Mouse (Mus musculus) heart, postnatal 0 days (tissue): ENCODE data around the gene Ptger3. TPM values are rescaled to one million over a fixed set of nuclear protein-coding genes. Genes with fewer than 3 reads are reported as not detected.

Experiments
- ATAC-seq: fragments of 200-750 bp; cut with Nextera tagmentation; 2 replicates; pipeline ENCODE4 v1.8.0; 2017; ENCODE audit warnings: low read depth, moderate number of reproducible peaks, moderate library complexity; ENCODE audit not compliant: insufficient read depth
- DNase-seq: peaks from one replicate; pipeline ENCODE4 v3.0.0-alpha.2; 2016; ENCODE audit warnings: low spot score
- H3K27ac ChIP-seq: fragments of 300-500 bp; sonication (generic); 2 replicates; pipeline ENCODE4 v1.5.1; 2014; ENCODE audit warnings: low read depth, mild to moderate bottlenecking
- H3K27me3 ChIP-seq: fragments of 300-500 bp; sonication (generic); 2 replicates; pipeline ENCODE4 v1.6.1; 2014; ENCODE audit warnings: low read length, mixed read lengths; ENCODE audit not compliant: control insufficient read depth, insufficient read depth
- H3K36me3 ChIP-seq: fragments of 300-500 bp; sonication (generic); replicated peaks from 2 replicates; pipeline ENCODE4 v1.6.1; 2014; ENCODE audit warnings: low read length, mixed read lengths; ENCODE audit not compliant: control insufficient read depth, insufficient read depth
- H3K4me1 ChIP-seq: fragments of 300-500 bp; sonication (generic); 2 replicates; pipeline ENCODE4 v1.6.1; 2014; ENCODE audit warnings: antibody characterized with exemption; ENCODE audit not compliant: control insufficient read depth, insufficient read depth
- H3K4me2 ChIP-seq: fragments of 300-500 bp; sonication (generic); 2 replicates; pipeline ENCODE4 v1.6.1; 2014; ENCODE audit warnings: low read depth, mild to moderate bottlenecking, low read length, moderate library complexity
- H3K4me3 ChIP-seq: fragments of 300-500 bp; sonication (generic); 2 replicates; pipeline ENCODE4 v1.5.1; 2014; ENCODE audit warnings: low read depth, low read length
- H3K9ac ChIP-seq: fragments of 300-500 bp; sonication (generic); replicated peaks from 2 replicates; pipeline ENCODE4 v1.6.1; 2014; ENCODE audit warnings: low read depth, low read length, mixed read lengths
- H3K9me3 ChIP-seq: fragments of 300-500 bp; sonication (generic); replicated peaks from 2 replicates; pipeline ENCODE4 v1.6.1; 2016; ENCODE audit warnings: low read length; ENCODE audit not compliant: control insufficient read depth
- CTCF ChIP-seq: IDR thresholded peaks from 2 replicates; pipeline ENCODE4 v1.5.1; 2016; ENCODE audit warnings: antibody characterized with exemption, control low read depth, low read depth
- EP300 ChIP-seq: IDR thresholded peaks from 2 replicates; pipeline ENCODE4 v1.6.1; 2016; ENCODE audit warnings: antibody characterized with exemption, low read depth
- WGBS: fragments of 180-500 bp; shearing (Covaris S2); extraction: QIAGEN DNeasy Blood & Tissue Kit; methylation state at CpG from one replicate; pipeline ENCODE4 v1.1.7; 2014; 5-methylcytosine and 5-hydroxymethylcytosine counted together
- polyA plus RNA-seq: library from polyadenylated mRNA; unstranded; fragments of >200 nt; fragmentation: Nextera tagmentation; extraction: Ambion mirVana; gene quantifications from 2 replicates; pipeline ENCODE4 v1.2.1, GENCODE M21; 2015
- total RNA-seq: library from RNA; depleted of rRNA; stranded (reverse); fragments of >200 nt; gene quantifications from 2 replicates; pipeline ENCODE4 v1.2.3, GENCODE M21; 2014; ENCODE audit warnings: low replicate concordance

The Ptger3 gene
- total and polyA plus RNA-seq, 2 experiments from 2014 or later = 0.52 to 3.3 TPM

- no peaks in the 10 kb centered on the region for H3K9me3 ChIP-seq
- WGBS = 41% methylated on average over 5 of the region's 5 CpGs
- H3K36me3 ChIP-seq = no peaks in the 10 kb centered on the region
- no peak for ATAC-seq
- H3K4me3 ChIP-seq = no peak overlapping the region
- TF ChIP-seq CTCF (no peak), EP300 (no peak)
- H3K4me2 ChIP-seq = no peak overlapping the region
- DNase-seq = no peak
- no peaks in the 10 kb centered on the region for H3K27me3 ChIP-seq
- no peaks in the 10 kb centered on the region for H3K4me1 ChIP-seq
- H3K9ac ChIP-seq = no peak overlapping the region
- H3K27ac ChIP-seq = no peak overlapping the region
Observed at GRCm38 (mm10) chr3:157630671-157631070, 64.0 kb downstream of the Ptger3 start.

GRCm38 (mm10) chr3:157631383-157631782, 64.7 kb downstream of the Ptger3 start:
- no peak for TF ChIP-seq CTCF
- TF ChIP-seq EP300 = no peak

GRCm38 (mm10) chr3:157634431-157634830, 67.7 kb downstream of the Ptger3 start:
- Histone ChIP-seq H3K4me2 (no peak overlapping the region), H3K9me3 (no peaks in the 10 kb centered on the region), H3K27me3 (no peaks in the 10 kb centered on the region), H3K9ac (no peak overlapping the region), H3K4me3 (no peak overlapping the region), H3K27ac (no peak overlapping the region), H3K36me3 (no peaks in the 10 kb centered on the region), H3K4me1 (no peaks in the 10 kb centered on the region)
- ATAC-seq (no peak), DNase-seq (no peak)
- TF ChIP-seq EP300 = no peak
- TF ChIP-seq CTCF = no peak
- 74% methylated on average over 3 of the region's 3 CpGs for WGBS

More at GRCm38 (mm10) chr3:157631383-157631782, 64.7 kb downstream of the Ptger3 start:
- H3K9ac ChIP-seq = no peak overlapping the region
- no peak overlapping the region for H3K27ac ChIP-seq
- no peaks in the 10 kb centered on the region for H3K9me3 ChIP-seq
- no peak overlapping the region for H3K4me3 ChIP-seq
- no peaks in the 10 kb centered on the region for H3K4me1 ChIP-seq
- whole genome bisulfite sequencing = 24% methylated on average over 2 of the region's 2 CpGs
- H3K27me3 ChIP-seq = no peaks in the 10 kb centered on the region
- no peaks in the 10 kb centered on the region for H3K36me3 ChIP-seq
- ATAC-seq (no peak), DNase-seq (no peak)
- H3K4me2 ChIP-seq = no peak overlapping the region

- DNase-seq (no peak), ATAC-seq (no peak)
- H3K9me3 ChIP-seq = no peaks in the 10 kb centered on the region
- TF ChIP-seq EP300 = no peak
- TF ChIP-seq CTCF = no peak
- no peaks in the 10 kb centered on the region for H3K36me3 ChIP-seq
- H3K27me3 ChIP-seq = no peaks in the 10 kb centered on the region
- H3K27ac ChIP-seq = no peak overlapping the region
- H3K4me1 ChIP-seq = no peaks in the 10 kb centered on the region
- no peak overlapping the region for H3K4me2 ChIP-seq
- WGBS = 67% methylated on average over 4 of the region's 4 CpGs
- H3K9ac ChIP-seq = no peak overlapping the region
- H3K4me3 ChIP-seq = no peak overlapping the region
Observed at GRCm38 (mm10) chr3:157635713-157636112, 69.0 kb downstream of the Ptger3 start.

GRCm38 (mm10) chr3:157636887-157637286, 70.2 kb downstream of the Ptger3 start:
- H3K4me1 ChIP-seq = no peaks in the 10 kb centered on the region
- TF ChIP-seq EP300 (no peak), CTCF (no peak)
- no peak overlapping the region for H3K4me2 ChIP-seq
- no peak for ATAC-seq
- no peaks in the 10 kb centered on the region for H3K27me3 ChIP-seq
- H3K4me3 ChIP-seq = no peak overlapping the region
- no peak overlapping the region for H3K9ac ChIP-seq
- no peak for DNase-seq
- H3K27ac ChIP-seq = no peak overlapping the region
- H3K36me3 ChIP-seq = no peaks in the 10 kb centered on the region
- no peaks in the 10 kb centered on the region for H3K9me3 ChIP-seq

- Histone ChIP-seq H3K9me3 (no peaks in the 10 kb centered on the region), H3K4me1 (no peaks in the 10 kb centered on the region), H3K4me3 (no peak overlapping the region), H3K27ac (no peak overlapping the region), H3K4me2 (no peak overlapping the region), H3K36me3 (no peaks in the 10 kb centered on the region), H3K9ac (no peak overlapping the region), H3K27me3 (no peaks in the 10 kb centered on the region)
- DNase-seq (no peak), ATAC-seq (no peak)
- no peak for TF ChIP-seq EP300
- TF ChIP-seq CTCF = no peak
- WGBS = 44% methylated on average over 2 of the region's 2 CpGs
Observed at GRCm38 (mm10) chr3:157637341-157637740, 70.6 kb downstream of the Ptger3 start.
